Mouse (Mus musculus): ENCODE measurements around the gene Gm49425.

DNA sequence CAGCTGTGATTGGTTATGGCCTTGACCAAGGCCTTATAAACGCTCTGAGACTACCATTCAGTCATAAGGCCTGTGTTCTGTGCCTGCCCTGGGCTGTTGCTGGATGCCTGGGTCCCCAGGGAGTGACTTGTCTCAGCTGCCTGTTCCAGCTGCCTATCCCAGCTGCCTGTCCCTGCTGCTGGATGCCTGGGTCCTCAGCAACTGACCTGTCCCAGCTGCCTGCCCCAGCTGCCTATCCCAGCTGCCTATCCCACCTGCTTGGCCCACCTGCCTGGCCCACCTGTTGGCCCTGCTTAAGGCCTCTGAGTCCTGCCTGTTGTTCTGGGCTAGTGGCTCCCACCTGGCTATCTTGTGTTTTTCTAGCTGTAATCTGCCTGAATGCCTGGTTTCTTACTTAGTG lies 22.9 kb downstream of the Gm49425 start:
- TF ChIP-seq CTCF (IDR thresholded peaks at IDR 0.05; ENCODE audit: low read depth) (no peak), EP300 (IDR thresholded peaks at IDR 0.05; ENCODE audit: low read depth) (no peak)

Data from liver, embryonic 14.5 days (tissue).